In the genomic region with DNA sequence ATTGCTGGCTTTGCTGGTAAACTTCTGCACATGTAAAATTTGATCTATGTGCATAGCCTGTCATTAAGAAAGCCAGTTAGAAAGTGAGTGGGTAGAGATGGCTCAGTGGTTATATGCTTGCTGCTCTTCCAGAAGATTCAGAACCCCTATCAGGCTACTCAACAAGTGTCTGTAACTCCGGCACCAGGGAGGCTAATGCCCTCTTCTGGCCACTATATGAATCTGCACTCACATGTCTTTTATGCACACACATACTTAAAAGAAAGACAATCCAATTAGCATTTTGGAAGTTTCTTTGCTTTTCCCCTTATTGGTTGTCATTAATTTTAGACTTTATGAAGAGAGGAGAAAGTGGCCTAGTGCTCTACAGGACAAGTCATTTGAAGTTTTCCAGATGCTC, we compare ENCODE assay signal across 22 mouse cellular contexts. TPM values are rescaled to one million over a fixed set of nuclear protein-coding genes. Genes with fewer than 3 reads are reported as not detected.
A peak's percentile ranks its signal among the peaks of the same experiment; 100 is the strongest.
DNase-seq lines count a peak whose midpoint lies in the region; ATAC-seq and TF ChIP-seq lines count a peak whose summit lies in the region.
"Had no signal": no experiment of that assay in that cellular context is flagged by ENCODE, and none has a peak within 500 bp of the region (broad histone marks: within the 10 kb centered on the region; RNA-seq: fewer than 3 reads in every experiment).

No protein-coding gene starts in this region.

- intact Hi-C loops in gastrocnemius, adult 2 months (cut with DNase I): no loop called here

- H3K27me3 ChIP-seq in midbrain, embryonic 11.5 days (ENCODE audit: control insufficient read depth, insufficient read depth, low read length): no peaks in the 10 kb centered on the region
- H3K27me3 ChIP-seq in midbrain, embryonic 16.5 days (ENCODE audit: control insufficient read depth, insufficient read depth, low read depth, low read length): no peaks in the 10 kb centered on the region
- H3K27me3 ChIP-seq: forebrain, embryonic 12.5 days; heart, embryonic 15.5 days; kidney, embryonic 15.5 days; liver, embryonic 13.5 days; neural tube, embryonic 12.5 days had no signal

- H3K4me1 ChIP-seq in midbrain, embryonic 11.5 days (ENCODE audit: control insufficient read depth, insufficient read depth, low read length): peaks cover 7% of the 10 kb centered on the region
- H3K4me1 ChIP-seq in midbrain, embryonic 16.5 days (ENCODE audit: control insufficient read depth, insufficient read depth, low read length): no peaks in the 10 kb centered on the region; the same call in 1 of the 2 replicates
- H3K4me1 ChIP-seq: liver, embryonic 13.5 days had no signal

- H3K9ac ChIP-seq in midbrain, embryonic 11.5 days (ENCODE audit: low read length): no peak overlapping the region
- no peak overlapping the region for H3K9ac ChIP-seq in midbrain, embryonic 16.5 days (ENCODE audit: low read depth, low read length)
- H3K9ac ChIP-seq: forebrain, embryonic 12.5 days; heart, embryonic 15.5 days; kidney, embryonic 15.5 days; liver, embryonic 13.5 days; neural tube, embryonic 12.5 days had no signal

- no peak for DNase-seq in gastrocnemius, adult 2 months
- no peak for DNase-seq in gastrocnemius, postnatal 25 days
- no peak for DNase-seq in layer of hippocampus, adult 2 months (ENCODE audit: low spot score in 2 of 2)
- no peak for DNase-seq in layer of hippocampus, adult 9-11 months
- DNase-seq in midbrain, embryonic 11.5 days (ENCODE audit: low spot score, missing footprints): peak; percentile 45
- no peak for DNase-seq in kidney, adult 18-20 months
- DNase-seq in cerebellum, postnatal 36 days: no peak
- DNase-seq: cerebellum, adult 18-20 months; heart, adult 18-20 months; left cerebral cortex, postnatal 4 days; liver, embryonic 13.5 days; lung, postnatal 10 days; right cerebral cortex, adult 18-20 months; thymus, postnatal 25 days had no signal

- peak; percentile 35; the same call in 1 of the 2 replicates for TF ChIP-seq CTCF in gastrocnemius, adult 2 months (IDR thresholded peaks at IDR 0.05)
- peak; percentile 56 for TF ChIP-seq CTCF in layer of hippocampus, adult 2 months (conservative IDR thresholded peaks at IDR 0.05)

- no peaks in the 10 kb centered on the region for H3K36me3 ChIP-seq in midbrain, embryonic 11.5 days (ENCODE audit: control insufficient read depth, insufficient read depth, low read length)
- H3K36me3 ChIP-seq in midbrain, embryonic 16.5 days (ENCODE audit: control insufficient read depth, insufficient read depth, low read length): no peaks in the 10 kb centered on the region
- H3K36me3 ChIP-seq: forebrain, embryonic 12.5 days; heart, embryonic 15.5 days; hindbrain, embryonic 10.5 days; liver, embryonic 13.5 days; neural tube, embryonic 12.5 days had no signal

- no peak overlapping the region for H3K27ac ChIP-seq in gastrocnemius, adult 2 months
- H3K27ac ChIP-seq in layer of hippocampus, adult 2 months: no peak overlapping the region
- no peak overlapping the region for H3K27ac ChIP-seq in midbrain, embryonic 11.5 days (ENCODE audit: low read depth, low read length)
- no peak overlapping the region for H3K27ac ChIP-seq in midbrain, embryonic 16.5 days (ENCODE audit: low read length)
- H3K27ac ChIP-seq: forebrain, embryonic 12.5 days; heart, embryonic 15.5 days; hindbrain, embryonic 10.5 days; kidney, embryonic 15.5 days; liver, embryonic 13.5 days; neural tube, embryonic 12.5 days had no signal

- no peak for ATAC-seq in midbrain, embryonic 11.5 days (ENCODE audit: low FRiP score)
- ATAC-seq in midbrain, embryonic 16.5 days: no peak
- ATAC-seq: CD4-positive, CD25-positive, alpha-beta regulatory T cell, adult 4 months had no signal

- H3K4me2 ChIP-seq in midbrain, embryonic 11.5 days: no peak overlapping the region
- no peak overlapping the region for H3K4me2 ChIP-seq in midbrain, embryonic 16.5 days (ENCODE audit: low read length)
- H3K4me2 ChIP-seq: forebrain, embryonic 12.5 days; heart, embryonic 15.5 days; kidney, embryonic 15.5 days; liver, embryonic 13.5 days; neural tube, embryonic 12.5 days had no signal

- WGBS in midbrain, embryonic 11.5 days: 88% methylated on average over 1 of the region's 1 CpGs
- 92% methylated on average over 1 of the region's 1 CpGs for WGBS in midbrain, embryonic 16.5 days

- H3K4me3 ChIP-seq in gastrocnemius, adult 2 months: no peak overlapping the region
- no peak overlapping the region for H3K4me3 ChIP-seq in layer of hippocampus, adult 2 months
- H3K4me3 ChIP-seq in midbrain, embryonic 11.5 days (ENCODE audit: low read depth, low read length): no peak overlapping the region
- H3K4me3 ChIP-seq in midbrain, embryonic 16.5 days (ENCODE audit: low read depth, low read length): no peak overlapping the region
- H3K4me3 ChIP-seq: forebrain, embryonic 12.5 days; heart, embryonic 15.5 days; hindbrain, embryonic 10.5 days; kidney, embryonic 15.5 days; liver, embryonic 13.5 days; neural tube, embryonic 12.5 days had no signal

- H3K9me3 ChIP-seq in midbrain, embryonic 11.5 days (ENCODE audit: control insufficient read depth, low read length): no peaks in the 10 kb centered on the region
- H3K9me3 ChIP-seq in midbrain, embryonic 16.5 days (replicated peaks; ENCODE audit: control insufficient read depth, low read length, poor library complexity, severe bottlenecking): no peaks in the 10 kb centered on the region
- H3K9me3 ChIP-seq: forebrain, embryonic 12.5 days; heart, embryonic 15.5 days; hindbrain, embryonic 10.5 days; kidney, embryonic 15.5 days; liver, embryonic 13.5 days; neural tube, embryonic 12.5 days had no signal

RNA-seq across cellular contexts. Expression of a gene that starts 41.1 kb away (rescaled TPM):
- 1 to 10 TPM; 6.6 to 9.5 TPM for total RNA-seq in gastrocnemius, adult 2 months (2021)
- total RNA-seq in gastrocnemius, postnatal 25 days (2021): 1 to 10 TPM; 8.3 to 9.4 TPM
- total RNA-seq in layer of hippocampus, adult 2 months (2021): 10 to 100 TPM; 23.8 to 26.5 TPM
- 17.6 and 18.3 TPM in 2 replicates for polyA plus RNA-seq in midbrain, embryonic 11.5 days (2014; fragmentation: Nextera tagmentation; extraction: Ambion mirVana)
- polyA plus RNA-seq in midbrain, embryonic 16.5 days (2015; fragmentation: Nextera tagmentation; extraction: Ambion mirVana): 5.5 and 6.9 TPM in 2 replicates
- total RNA-seq: MEL had no signal
